Mouse (Mus musculus) urinary bladder, postnatal 14 days (tissue): ENCODE results near the gene Nfkb1.
A peak's percentile ranks its signal among the peaks of the same experiment; 100 is the strongest.

Source experiments
- DNase-seq: peaks from one replicate; pipeline ENCODE4 v3.0.0; 2021; ENCODE audit warnings: low spot score

The Nfkb1 gene

DNA sequence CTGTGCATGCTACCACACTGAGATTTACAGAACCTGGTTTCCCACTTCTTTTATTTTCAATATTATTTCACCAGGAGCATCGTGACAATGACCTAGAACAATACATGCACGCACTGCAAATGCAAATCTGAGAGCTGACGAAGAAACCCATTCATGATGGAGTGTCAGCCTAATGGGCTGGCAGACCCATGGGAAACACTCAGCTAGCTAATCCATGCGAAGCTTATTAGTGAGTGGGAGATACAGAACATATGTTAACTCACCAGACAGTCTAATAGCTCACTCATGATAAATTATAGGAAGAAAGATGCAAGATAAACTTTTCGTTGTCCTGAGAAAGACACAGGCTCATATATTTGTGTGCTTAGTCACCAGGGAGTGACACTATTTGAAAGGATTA, 19.2 kb downstream of the Nfkb1 start:
- no peak for DNase-seq

DNA sequence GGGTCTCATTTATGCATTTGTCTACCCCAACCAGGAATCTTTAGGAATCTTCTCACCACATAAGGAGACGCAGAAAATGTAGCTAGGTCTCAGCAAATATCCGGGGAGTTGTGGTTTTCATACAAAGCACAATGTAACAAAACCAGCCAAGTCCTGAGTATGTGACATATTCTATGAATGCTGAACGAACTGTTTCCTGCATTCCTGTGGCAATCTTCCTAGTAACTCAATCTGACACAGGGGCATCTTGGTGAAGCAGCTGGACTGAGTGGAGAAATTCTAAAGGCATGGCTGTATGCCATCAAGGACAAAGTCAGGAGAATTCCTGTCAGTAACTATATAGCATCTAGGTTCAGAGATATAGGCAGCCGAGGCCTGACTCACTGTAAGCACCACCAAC, 20.5 kb downstream of the Nfkb1 start:
- no peak for DNase-seq

DNA sequence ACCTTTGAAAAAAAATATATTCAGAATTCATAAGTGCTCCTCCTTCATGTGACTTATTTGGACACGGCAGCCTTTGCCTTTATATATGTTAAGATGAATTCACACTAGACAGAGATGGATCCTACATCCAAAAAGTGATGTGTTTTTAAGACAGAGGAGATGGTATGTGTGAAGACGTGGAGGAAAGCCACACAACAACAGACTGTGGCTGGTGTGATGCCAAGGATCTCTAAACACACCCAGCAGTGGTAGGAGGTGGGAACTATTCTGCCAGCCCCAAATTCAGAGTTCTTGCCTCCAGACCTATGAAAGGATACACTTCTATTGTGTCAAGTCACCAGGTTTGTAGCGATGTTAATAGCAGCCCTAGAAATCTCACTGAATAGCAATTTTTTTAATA, 24.3 kb downstream of the Nfkb1 start:
- DNase-seq = no peak

- DNase-seq = no peak
Observed at GRCm38 (mm10) chr3:135665777-135666259, 25.5 kb downstream of the Nfkb1 start.

DNA sequence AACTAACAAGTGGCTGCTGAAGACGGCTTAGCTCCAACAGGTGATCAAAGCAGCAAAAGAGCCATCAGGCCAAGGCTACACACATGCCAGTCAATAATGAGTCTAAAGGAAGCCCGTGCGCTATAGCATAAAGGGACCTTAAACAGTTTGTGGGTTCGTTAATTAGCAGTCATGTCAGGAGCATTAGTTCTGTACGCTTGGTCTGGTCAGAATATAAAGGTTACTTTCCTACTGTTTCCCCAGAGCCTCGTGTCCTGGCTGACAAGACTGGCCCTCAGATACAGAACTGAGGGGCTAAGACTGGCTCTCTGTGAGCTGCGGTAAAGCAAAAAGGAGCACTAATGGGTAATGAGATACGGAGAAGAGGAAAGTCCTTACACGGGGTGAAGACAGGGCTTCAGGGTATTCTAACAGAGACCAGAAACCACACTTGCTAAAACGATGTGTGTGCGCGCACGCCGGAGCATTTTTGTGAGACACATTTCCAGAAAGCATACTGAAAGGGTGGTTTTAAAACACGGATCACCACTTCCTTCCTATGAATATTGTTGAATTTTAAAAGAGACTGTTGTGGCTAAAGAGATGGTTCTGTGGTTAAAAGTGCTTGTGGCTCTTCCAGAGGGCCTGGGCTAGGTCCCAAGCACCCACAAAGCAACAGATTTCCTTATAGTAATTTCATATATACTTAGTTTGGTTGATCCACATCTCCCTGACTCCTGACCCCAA, 29.0 kb downstream of the Nfkb1 start:
- DNase-seq = no peak

- no peak for DNase-seq
Observed at GRCm38 (mm10) chr3:135661707-135662106, 29.6 kb downstream of the Nfkb1 start.

DNA sequence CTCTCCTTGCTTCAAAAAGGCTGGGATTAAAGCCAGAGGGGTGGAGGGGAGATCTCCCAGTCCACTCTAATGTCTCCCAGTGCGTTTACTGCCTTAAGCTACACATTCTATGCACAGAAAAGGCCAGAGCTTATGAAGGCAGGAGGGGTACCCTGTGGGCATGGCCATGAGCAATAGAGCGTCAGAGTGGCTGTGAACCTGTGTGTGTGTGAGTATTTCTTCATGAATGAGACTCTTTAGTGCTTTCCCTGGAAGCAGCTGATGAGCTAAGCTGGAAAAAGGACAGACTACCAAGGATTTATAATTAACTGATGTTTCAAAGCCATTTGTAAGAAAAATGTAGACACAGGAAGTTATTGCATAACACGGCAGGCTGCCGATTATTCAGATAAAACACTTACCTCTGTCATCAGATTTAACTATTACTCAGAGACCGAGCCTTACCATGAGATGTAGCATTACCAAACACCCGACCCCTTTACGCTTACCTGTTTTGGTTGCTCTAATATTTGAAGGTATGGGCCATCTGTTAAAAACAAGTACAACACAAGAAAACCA, 32.7 kb downstream of the Nfkb1 start:
- DNase-seq = no peak

DNA sequence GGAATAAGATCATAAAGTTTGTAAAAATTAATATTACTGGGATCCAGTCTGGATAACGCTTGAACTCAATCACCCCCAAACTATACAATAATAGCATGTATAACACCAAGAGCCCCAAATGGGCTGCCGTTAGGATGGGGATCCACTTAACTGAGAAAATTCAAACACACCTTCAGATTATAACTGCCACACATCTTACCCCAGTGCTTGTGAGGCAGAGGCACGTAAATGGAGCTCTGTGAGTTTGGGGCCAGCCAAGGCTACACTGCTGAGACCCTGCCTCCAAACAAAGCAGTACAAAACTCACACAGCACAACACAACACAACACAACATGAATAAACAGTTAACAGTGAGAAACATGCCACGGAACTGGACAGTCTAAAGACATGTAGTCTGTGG, 35.2 kb downstream of the Nfkb1 start:
- DNase-seq = no peak

- peak; percentile 38 for DNase-seq
Observed at GRCm38 (mm10) chr3:135650773-135651555, 40.4 kb downstream of the Nfkb1 start.

DNA sequence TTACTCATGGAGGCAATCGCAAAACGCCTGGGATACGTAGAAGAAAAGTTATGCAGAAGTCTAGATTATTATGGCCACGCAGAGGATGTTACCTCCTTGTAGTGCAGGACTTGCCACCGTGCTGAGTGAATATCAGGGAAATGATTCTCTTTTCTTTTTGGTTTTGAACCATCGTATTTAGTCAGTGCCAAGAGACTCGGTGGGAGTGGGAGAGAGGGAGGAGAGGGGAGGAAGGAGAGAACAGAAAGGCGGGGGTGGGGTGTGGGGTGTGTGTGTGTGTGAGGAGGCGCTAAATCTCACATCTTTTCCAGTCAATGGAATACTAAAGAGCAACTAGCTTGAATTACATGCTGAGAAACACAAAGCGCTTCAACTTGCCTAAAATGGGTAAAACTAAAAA, 41.5 kb downstream of the Nfkb1 start:
- no peak for DNase-seq

DNA sequence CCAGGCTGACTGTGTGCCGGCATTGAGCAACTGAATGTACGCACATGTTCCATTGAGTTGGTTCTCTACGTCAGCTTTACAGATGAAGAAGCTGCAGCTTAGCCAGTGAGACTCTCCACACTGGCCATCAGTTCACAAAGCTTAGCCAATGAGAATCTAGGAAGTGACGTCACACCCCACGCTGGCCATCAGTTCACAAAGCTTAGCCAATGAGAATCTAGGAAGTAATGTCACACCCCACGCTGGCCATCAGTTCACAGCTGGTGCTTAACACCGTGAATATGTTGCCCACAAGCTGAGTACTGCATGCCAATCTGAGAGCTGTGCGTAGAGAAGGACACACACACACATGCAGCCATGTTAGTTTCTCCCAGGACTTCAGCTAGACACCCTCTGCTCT, 42.8 kb downstream of the Nfkb1 start:
- no peak for DNase-seq

DNA sequence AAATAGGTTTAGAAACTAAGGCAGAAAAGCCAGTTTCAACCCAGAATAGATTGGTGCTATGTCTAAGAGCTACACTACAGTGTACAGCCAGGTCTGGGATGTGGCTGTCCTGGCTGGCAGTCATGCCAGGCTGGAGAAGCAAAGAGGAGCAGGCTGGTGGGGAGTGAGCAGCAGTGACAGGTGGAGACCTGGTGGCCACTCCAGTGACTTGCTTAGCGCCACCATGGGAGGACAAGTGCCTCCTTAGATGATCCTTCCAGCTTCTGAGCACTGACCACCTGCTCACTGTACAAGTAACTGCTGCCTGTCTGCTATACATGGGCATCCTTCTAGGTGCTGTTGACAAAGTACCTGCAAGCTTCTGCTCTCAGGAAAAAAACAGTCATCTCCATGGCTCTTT, 44.7 kb downstream of the Nfkb1 start:
- DNase-seq = no peak

GRCm38 (mm10) chr3:135644971-135645370, 46.4 kb downstream of the Nfkb1 start:
- DNase-seq = no peak

- DNase-seq = no peak
Observed at GRCm38 (mm10) chr3:135641623-135641915, 49.8 kb downstream of the Nfkb1 start.

GRCm38 (mm10) chr3:135640856-135641622, 50.3 kb downstream of the Nfkb1 start:
- no peak for DNase-seq

GRCm38 (mm10) chr3:135640203-135640602, 51.1 kb downstream of the Nfkb1 start:
- DNase-seq = no peak

- DNase-seq = no peak
Observed at GRCm38 (mm10) chr3:135637592-135637991, 53.8 kb downstream of the Nfkb1 start.

DNA sequence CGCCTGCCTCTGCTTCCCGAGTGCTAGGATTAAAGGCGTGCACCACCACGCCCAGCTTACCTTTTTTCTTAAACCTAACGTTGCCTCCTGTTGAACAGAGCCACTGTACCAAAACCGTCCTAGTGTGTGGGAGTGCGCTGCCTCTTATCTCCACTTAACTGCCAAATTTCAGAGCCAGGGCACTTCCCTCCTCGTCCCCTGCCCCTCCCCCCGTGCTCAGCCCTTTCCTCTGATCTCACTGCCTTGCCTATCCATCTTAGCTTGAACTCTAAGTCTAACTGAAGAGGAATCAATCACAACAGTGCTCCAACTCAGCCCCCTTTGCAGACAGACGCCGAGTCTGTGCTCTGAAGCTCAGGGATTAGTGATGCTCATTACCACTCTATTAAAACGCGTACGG, 54.9 kb downstream of the Nfkb1 start:
- DNase-seq = no peak

GRCm38 (mm10) chr3:135635646-135636434, 55.5 kb downstream of the Nfkb1 start:
- DNase-seq = no peak

DNA sequence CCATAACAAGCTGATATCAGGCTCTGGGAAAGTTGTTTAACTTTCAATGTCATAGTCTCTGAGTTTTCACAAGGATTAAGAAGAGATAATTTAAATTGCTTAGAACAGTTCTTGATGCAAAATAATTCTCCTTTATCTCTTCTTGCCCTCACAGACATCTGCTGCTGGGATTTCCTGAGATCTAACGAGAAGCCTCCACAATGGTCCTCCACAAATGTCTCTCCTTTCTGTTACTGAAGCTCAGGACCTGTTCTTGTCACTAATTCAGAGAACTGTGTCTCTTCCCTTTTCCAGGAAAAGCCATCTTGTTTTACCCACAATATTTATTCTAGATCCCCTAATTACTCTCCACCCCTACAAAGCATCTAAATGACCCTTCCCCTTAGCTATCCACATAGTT, 56.3 kb downstream of the Nfkb1 start:
- no peak for DNase-seq

DNA sequence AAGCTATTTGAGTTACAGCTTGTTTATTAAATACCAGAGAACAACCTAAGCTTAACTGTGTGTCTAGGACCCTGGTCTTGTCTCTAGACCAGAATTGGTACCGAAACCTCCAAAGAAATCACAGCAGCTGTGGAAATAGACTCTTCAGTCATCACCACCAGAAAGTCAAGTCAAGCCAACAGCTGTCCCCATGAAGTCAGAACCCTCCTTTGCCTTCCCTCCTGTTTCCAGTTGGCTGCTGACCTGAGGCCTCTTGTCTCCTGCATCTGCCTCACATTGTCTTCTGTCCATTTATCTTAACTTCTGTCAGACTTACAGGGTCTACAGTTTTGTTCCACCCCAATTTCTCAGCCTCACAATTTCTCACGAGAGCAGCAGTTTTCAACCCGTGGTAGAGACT, 57.1 kb downstream of the Nfkb1 start:
- no peak for DNase-seq

DNA sequence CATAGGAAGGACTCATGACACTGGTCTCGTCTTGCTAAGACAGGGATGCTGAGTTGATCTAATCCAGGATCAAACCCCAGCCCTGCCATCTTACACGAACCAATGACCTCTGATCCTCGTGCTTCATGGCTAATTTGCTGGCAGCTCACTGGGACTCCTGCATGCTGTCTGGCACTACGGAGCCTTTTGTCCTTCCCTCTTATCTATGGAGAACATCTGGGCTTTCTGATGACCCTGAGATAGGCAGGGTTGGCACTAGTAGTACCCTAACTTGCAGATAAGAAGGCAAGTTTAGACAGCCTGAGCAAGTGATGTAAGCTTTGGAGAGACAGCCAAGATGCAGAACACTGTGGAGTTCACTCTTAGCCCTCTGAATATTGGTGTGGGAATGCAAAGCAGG, 59.5 kb downstream of the Nfkb1 start:
- peak; percentile 46 for DNase-seq
